Mouse (Mus musculus) T-helper 2 cell (primary cell): ENCODE data around the gene Sctr.

Experiments used
- in situ Hi-C: fragments of 300-600 bp; cut with MboI, MseI; formaldehyde crosslinking; loops from one replicate; pipeline ENCODE4 v1.15.1; 2025; ENCODE audit warnings: high pct_unique_total_duplicates

The Sctr gene

DNA sequence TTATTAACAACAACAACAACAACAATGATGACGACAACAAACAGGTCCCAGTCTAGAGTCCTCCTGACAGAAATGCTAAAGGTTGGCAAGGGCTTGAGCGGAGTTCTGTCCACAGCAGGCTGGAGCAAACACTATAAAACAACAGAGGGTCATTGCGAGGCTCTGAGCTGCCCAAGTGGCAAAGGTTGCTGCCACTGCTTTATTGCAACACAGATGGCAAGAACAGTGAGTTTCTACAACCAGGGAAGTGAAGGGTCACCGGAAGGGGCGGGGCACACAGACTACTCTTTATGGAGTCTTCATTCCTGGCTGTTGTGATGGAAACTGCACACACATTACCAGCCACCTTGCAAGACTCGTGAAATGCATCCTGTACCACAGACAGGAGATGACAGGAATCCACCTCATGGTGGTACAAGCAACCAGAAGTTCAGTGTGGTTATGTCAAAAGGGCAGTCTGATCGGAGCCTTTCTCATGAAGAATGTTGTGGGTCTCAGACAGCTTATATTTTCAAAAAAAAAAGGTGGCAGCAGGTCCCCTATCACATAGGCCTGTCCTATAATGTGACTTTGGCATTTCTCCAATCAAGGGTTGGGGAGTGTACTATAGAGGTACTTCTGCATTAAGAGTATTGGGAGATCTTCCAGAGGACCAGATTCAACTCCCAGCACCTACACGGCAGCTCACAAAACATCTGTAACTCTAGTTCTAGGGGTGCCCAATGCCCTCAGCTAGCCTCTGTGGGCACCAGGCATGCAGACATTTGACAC lies 93.9 kb downstream of the Sctr start:
- in situ Hi-C loops, result no loop called here

DNA sequence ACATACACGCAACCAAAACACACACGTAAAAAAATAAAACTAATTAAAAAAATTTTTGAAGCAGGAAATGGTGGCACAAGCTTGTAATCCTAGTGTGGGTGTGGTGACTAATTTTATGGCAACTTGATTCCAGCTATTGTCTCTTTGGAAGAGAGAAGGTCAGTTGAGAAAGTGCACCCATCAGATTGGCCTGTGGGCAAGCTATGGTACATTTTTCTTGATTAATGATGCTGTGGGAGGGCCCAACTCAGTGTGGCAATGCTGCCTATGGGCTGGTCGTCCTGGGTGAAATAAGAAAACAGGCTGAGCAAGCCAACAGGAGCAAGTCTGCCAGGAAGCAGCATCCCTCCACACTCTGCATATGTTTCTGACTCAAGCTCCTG lies 94.5 kb downstream of the Sctr start:
- in situ Hi-C loops, result no loop called here

GRCm38 (mm10) chr1:120105556-120105959 lies 98.9 kb downstream of the Sctr start:
- in situ Hi-C loops, result no loop called here

DNA sequence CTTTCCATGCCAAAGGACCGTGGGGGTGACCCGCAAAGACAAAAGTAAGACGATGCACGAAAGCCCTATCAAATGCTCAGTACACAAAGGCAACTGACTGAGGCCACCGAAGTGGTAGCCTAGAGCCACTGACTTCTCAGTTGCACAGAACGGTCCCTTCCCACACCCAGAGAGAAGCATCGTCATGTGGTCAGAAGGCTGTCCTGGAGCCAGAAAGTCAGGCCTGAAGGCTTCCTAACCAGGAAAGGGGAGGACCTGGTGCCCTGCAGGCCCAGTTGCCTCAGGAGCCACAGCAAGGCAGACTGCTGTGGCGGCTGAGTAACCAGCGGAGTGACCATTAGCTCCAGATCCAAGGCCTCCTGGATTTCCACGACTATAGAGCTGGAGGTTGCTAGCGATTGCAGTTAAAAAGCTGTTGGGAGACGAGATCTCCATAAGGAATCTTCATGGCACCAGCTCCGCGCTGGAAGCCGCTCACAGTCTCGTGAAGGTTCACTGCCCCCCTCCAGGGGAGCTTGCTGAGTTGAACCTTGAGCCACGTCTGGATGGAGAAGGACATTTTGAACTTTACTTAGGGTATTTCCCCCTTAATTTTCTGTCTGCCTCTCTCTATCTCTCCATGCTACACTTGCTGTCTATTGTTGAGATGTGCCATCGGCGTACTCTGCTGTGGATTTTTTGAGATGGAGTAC lies 103.2 kb downstream of the Sctr start:
- in situ Hi-C loops, result no loop called here

DNA sequence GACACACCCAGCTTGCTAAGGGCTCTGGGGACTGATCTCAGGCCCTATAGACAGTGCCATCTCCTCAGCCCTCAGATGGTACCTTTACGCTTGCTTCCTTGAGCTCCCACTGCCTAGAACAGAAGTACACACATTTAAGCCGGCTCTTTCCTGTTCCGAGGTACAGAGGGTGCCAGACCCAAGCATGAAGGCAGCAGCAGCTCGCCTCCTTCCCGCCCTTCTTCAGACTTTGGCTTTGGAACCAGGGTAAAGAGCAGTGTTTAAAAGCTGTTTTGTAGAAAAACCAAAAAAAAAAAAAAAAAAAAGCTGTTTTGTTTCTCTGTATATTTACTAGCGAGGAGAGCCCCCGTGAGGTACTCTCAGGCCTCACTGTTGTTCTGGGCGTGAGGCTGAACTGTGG lies 105.1 kb downstream of the Sctr start:
- in situ Hi-C loops, result no loop called here

- in situ Hi-C loops, result no loop called here
These were observed 105.8 kb downstream of the Sctr start for GRCm38 (mm10) chr1:120112251-120113187.
